Mouse (Mus musculus) liver, postnatal 0 days (tissue): Measurements from ENCODE around the gene Fut8.

Experiments used
- CTCF ChIP-seq: sonication (generic); IDR thresholded peaks from 2 replicates; pipeline ENCODE4 v1.5.1; 2016; ENCODE audit warnings: antibody characterized with exemption, low read depth
- EP300 ChIP-seq: IDR thresholded peaks from 2 replicates; pipeline ENCODE4 v1.6.1; 2016; ENCODE audit warnings: antibody characterized with exemption, low read depth, mild to moderate bottlenecking

DNA sequence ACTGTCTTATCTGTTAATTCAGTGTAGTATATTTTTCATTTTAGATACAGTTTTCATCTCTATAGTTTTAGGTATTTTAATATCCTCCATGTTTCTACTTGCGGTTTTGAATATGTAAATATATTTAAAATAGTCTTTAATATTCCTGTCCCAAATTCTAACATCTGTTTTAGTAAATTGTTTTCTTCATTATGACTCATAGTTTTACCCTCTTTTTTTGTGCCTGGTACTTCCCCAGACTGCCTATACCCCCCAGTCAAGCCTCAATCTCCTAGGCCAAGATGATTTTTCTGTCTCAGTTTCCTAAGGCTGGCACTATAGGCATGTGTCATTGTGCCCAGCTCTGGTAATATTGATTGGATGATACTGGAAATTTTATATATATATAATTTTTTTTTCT lies 64.1 kb downstream of the Fut8 start:
- no peak for TF ChIP-seq CTCF
- no peak for TF ChIP-seq EP300
